Mouse (Mus musculus): ENCODE results near the gene Rdx.

The Rdx gene

DNA sequence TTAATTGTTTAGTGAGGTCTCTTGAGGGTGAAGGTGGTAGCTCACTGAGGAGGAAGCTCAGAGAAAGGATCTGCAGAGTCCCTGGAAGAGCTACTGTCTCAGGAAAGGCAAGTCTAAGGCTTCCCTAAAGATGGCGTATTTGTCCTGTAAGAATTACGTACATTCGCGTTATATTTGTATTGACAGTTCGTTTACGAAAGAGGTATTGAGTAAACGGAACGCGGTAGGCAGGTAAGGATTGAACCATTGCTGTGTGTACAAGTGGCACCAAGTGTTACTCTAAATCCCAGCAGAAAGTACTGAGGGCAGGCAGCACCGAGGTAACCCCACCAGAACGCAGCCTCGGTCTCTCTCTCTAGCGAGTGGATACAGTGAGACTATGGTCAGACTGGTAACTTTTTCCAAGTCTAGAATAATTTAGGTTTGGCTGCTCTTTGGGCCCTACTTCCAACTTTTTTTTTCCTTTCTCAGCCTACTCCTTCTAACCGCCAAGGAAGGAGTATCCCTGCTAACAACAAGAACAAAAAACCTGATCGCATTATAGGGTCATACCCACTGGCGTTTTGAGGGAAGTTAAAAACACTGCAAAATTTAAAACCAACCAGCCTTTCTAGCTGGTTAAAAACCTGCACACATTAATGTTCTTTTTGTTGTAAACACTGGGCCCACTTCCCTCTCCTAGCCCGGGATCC lies at the start of gene Rdx:
Gene Rdx, plus strand, starts transcription at position 45 of the 692 bp plus-strand sequence.
- DNase-seq = no peak

DNA sequence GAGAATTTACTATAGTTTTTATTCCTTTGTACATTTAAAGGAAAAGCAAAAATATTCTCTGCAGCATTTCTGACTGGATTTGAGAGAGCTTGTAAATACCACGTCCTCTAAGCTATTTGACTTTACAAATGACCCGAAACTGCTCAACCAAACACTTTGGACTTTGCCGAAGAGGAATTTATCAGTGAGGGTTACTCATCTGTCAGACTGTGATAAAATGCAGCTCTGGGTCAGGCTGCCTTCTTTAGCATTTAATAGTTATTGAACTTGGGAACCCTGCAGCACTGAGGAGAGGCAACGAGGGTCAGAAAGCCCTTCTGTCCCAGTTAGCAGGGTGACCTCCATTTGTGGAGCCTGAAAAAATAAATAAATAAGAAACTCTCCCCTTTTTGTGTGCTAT lies 43.5 kb upstream of the Rdx start:
- DNase-seq = no peak

DNA sequence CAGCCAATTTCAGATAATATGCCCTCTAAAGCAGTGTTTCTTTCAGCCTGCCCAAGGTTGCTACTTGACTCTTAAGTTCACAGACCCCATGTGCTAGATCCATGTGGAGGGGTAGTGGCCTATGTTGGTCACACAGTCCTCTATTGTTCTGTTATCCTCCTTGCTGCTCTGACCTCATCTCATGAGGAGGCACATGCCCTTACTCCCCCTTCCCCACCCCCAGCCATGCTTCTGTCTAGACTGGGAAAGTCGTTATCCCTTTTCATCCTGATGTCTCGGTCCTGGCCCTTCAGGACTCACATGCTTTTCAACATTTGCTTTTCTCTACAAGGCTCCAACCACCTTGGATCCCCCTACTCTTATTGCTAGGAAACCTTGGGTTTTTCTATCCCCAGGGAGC lies 39.6 kb upstream of the Rdx start:
- DNase-seq = no peak

DNA sequence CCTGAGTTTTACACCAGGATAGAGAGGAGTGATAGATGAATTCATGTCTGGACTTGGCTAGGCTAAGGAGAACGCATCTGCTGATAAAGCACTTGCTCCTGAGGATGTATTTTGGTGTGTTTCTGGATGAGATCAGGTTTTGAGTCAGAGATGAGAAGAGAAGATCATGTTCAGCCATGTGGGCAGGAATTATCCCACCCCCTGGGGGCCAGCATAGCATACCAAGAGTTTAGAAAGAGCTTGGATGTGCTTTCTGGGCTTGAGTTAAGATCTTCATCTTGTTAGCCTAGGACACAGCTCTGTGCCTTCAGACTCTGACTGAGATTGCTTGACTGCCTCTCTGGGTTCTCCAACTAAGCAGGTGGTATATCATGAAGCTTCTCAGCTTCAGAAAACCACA lies 38.5 kb upstream of the Rdx start:
- no peak for DNase-seq

DNA sequence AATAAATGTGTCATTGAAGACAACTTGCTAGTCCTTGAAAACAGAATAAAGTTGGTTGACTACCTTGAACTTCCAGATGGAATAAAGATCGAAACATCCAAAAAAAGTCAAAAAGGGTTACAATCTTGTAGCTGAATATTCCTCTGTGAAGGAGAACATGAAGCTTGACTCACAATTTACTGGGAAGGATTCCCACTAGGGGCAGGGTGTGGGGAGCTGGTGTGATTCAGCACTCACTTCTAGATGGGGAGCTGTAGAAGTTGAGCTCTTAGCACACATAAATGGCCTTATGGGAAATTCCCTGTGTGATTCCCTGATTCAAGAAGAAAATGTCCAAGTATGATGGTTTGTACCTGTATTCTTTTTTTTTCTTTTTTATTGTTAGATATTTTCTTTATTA lies 34.7 kb upstream of the Rdx start:
- DNase-seq = no peak

DNA sequence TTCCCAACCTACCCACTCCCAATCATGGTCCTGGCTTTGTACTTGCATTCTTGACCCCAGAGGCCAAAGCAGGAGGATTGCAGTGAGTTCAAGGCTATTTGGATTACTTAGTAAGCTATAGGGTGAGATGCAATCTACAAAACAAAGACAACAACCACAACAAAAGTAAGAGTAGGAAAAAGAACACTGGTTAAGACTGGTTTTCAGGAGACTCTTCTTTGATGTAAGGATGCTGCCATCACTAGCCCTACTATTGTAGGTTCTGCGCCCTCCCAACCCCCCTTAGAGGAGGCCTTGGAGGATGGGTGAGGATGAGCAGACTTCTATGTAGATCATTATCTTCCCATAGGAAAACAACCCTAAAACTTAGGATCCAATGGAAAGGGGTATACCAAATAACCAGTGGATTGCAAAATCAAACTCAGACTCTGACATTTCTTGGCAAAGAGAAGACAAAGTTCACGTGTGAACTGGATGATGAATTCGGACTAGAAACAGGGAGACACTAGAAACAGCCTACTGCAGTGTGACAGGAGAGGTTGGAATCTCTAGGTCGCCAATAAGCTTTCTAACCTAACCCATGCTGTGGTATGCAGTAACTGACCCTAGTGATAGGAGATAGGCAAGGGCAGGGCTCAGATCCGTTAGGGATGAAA lies 34.1 kb upstream of the Rdx start:
- no peak for DNase-seq

DNA sequence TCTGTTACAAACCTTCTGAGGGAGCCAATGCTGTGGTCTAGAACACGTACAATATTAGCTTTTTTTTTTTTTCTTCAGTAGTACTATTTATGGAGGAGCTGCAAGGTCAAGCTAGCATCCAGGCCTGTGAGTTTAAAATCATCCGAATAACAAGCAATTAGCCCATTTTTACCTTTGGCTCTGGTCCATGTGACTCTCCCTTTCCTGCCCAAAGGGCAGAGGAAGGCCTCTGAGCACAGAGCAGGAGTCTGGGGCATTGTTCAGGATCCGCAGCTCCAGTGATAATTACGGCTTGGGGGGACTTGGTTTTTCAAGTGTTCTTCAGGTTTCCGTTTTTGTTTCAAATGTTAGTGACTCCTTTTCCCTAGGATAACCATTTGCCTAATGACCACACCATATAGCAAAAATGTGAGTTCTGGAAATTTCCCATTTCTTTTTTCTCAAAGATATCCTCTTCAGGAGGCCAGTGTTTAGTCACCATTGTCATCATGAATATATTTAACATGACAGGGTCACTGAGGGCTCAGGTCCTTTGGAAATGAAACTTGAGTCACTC lies 33.0 kb upstream of the Rdx start:
- DNase-seq = no peak

DNA sequence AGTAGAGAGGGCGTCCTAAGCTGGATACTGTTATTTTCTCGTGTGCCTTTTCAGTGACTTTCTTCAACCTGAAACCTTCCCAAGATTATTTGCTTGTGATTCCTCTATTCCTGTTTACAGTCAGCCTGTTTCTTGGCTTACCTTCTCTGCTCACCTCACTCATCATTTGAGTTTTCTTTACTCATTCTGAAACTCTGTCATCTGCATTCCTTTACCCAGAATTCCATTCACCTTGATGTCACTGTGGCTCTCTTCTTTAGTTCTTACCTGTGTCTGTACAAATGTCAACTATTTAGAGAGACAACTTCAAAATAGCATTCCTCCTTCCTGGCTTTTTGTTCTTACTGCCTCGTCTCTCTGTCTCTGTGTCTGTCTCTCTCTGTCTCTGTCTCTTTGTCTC lies 29.9 kb upstream of the Rdx start:
- DNase-seq = no peak

DNA sequence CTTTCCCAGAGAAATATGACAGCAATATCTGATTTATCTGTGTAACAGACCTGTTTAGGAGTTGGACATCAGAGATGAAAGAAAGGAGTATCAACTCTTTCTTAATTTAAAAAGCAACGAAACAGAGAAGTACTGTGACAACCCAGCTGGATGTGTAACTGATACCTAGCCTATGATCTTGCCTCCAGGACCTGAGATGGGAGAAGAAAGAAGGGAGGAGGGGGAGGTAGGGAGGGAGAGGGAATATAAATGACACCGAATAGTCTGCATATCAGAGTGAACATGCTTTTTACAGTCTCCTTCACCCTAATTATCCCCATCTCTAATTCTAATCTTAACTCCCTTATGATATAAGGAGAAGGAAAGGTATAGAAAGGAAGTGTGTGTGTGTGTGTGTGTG lies 29.1 kb upstream of the Rdx start:
- DNase-seq = no peak

DNA sequence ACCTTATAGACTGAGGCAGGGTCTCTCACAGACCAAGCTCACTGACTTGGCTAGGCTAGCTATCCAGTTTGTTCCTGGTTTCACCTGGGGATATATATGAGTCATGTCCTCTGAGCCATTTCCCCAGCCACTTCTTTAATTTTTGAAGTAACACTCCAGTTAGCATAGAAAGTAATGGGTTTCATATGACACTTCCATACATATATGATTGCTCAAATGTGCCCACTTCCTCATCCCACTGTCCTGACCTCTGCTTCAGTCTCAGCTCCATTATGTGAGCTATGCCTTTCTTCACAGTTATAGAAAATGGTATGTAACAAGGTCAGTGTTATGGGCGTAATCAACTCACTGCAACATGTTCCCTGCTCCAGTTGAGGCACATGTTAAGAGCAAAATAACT lies 28.5 kb upstream of the Rdx start:
- DNase-seq = no peak

DNA sequence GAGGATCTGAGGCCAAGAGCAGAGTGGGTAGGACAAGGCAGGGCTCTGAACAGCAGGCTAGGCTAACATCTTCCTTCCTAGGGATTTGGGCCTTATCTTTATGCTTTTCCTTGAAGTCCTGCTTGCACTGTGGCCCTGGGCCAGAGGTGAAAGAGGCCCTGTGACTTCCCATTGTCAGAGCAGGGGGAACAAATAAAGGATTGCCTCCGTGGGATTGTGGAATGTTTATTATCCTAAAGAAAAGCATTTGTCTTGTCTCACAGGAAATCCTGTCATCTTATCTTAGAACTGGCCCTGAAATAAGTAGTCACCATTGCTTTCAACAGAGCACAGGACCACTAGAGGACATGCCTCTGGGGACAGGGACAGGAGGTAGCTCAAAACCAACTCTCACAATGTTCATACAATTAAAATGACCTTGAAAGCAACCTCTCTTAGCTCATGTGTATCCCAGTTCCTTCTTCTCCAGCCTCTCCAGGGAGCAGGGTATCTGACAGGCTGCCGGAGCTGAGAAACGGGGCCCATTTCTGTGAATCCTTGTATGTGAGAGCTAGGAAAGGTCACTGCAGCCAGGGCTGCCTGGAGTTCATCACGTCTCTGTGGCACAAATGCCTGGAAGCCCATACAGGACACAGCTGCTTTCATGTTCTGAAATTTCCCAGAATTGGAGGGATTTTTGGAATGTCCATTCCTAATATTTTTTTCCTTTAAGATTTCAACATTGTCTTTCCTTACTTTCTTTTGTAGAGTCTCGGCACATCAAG lies 19.5 kb upstream of the Rdx start:
- no peak for DNase-seq

DNA sequence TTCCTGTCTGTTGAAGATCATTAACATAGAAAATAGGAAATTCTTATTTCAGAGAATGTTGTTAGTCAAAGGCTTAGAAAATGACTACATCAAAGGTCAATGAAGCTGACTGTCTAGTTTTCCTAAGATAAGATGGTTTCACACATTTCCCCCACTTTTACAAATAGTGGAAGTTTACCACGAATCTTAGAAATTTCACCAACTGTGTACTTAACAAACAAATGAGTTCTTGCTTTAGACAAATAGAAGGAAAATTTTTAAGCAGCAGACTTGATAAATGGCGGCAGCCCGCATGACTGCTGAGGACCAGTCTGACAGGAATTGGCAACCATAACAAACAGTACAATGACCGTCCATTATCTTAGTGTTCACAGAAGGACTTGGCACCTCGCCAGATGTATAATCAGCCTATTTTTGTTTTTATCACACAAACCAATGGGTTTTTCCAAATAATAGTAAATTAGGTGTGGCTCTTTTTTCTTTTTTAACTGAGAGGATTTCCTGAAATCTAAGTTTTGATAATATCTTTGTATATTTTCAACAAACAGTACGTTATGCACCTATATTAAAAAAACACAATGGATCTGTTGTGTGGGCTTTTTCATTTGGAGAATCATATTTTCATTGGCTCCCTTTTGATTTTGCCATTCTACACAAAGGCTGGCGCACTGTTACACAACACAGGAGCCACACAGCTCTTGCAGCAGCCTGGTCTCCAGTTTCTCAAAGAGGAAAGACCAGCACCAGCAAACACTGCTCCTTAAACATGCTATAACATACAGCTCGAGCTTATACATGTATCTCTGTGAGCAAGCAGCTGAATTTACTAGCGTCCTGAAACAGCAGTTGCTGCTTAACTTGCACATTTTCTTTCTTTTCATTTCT lies 18.2 kb upstream of the Rdx start:
- DNase-seq = no peak

DNA sequence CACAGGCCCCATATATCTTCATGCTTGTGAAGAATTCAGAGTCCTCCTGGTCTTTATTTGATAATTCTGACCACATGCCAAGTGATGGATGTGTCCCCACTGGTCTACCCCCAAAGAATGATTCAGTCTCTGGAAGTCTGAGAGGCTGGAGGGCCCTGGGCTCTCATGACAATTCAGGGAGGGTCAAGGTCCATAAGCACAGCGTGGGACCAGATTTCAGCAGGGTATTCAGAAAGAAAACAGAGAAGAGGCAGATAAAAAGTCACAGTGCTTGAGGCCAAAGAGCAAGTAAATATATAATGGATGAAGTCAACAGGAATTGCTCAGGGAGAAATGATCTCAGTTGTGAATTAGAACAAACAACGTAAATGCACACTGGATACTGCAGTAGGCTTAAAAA lies 15.5 kb upstream of the Rdx start:
- DNase-seq = no peak

DNA sequence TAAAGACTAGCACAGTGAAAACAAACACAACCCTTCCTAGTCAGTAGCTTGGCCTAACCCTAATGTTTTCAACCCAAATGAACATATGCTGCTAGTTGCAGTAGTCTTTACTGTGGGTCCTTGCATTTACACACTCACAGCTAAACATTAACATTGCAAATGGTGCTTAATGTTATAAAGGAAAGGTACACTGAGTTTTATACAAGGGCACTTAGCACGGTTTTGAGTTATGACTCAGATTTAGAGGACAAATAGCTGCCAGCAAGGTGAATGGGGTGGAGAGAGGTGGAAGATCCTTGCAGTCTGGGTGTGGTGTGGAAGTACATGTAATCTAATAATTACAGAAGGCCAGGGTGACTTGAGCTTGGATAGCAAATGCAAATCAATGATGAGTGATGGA lies 9.5 kb upstream of the Rdx start:
- DNase-seq = no peak

DNA sequence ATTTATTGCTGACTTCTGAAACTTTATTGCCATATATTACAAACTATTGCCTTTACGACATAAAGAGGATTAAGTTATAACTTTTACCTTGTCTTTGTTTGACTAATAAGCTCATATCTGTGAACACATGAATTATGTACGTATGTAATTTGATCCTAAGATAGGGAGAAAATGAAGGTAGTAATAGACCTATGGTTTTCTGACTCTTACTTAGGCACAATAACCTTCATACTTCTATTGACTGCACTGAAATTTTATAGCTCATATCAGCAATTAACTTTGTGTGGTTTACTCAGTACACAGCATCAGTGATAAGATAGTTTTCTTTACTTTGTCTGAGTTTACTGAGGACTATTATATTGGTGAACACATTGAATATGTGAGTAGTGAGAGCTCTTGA lies 5.3 kb upstream of the Rdx start:
- no peak for DNase-seq

DNA sequence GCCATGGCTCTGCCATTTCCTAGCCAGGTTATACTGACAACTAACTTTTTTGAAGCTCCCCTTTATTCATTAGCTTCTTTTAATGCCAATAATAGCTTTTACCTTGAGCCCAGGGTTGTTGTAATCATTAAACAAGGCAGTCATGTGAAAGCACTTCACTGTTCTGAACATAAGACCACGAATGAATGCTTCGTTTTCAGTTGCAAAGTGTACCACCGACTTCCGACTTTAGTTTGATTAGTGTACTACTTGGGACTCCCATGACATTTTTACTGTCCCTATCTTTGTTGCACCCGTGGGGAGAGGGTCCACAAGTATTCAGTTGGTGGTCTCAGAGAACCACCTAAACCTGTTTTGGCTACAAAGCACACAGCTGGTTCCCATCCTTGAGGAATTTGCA lies 287 bp upstream of the Rdx start:
- no peak for DNase-seq

DNA sequence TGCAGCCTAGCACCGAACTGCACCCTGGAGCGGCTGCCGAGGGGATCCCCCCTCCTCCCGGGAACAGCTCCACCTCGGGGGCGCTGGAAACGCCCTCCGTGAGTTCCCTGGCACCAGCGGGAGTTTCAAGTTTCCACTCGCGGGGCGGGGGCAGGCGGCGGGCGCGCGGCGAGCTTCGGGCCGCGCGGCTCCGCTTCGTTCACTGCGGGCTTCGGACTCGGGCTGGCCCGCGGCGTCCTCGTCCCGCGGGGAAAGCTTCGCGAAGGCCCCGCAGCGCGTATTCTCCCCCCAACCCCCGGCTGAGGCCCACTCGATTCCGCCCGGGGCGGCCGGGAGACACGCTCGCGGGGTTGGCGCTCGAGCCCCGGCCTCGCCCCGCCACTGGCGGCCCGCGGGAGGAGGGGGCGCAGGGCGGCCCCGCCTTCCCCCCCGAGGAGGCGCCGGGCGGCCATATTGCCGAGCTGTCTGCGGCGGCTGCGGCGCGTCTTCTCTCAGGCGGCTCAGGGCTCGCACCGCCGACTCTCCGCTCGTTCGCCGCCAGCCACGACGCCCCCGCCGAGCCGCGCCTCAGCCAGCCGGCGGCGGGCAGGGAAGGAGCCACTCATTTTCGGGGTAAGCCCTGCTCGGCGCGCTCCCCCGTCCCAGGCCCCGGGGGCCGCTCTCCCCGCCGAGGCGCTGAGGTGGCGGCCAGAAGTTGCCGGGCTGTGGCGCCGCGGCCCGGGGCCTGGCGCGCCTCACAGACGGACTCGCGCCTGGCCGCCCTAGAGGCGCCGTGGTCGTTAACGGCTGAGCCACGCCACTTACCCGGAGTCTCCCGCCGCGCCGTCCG lies 1.1 kb downstream of the Rdx start:
- peak; percentile 74 for DNase-seq

DNA sequence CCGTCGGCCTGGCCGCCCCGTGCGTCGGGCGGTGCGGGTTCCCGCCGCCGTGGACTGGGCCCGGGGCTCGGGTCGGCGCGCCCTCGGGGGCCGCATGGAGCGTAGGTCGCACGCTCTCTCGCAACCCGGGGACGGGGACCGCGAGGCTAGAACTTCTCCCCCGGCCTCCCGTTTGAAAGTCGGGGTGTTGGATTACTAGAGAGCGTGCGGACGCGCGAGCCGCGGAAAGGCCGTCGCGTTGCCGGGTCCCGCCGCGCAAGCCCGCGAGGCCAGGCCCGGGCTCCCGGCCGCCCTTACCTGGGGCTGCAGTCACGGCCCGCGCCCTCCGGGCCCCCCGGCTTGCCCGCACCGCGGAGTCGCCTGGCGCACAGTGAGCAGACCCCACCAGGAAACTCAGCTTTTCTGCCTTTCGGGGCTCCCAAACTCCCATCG lies 1.7 kb downstream of the Rdx start:
- DNase-seq = peak; percentile 48

DNA sequence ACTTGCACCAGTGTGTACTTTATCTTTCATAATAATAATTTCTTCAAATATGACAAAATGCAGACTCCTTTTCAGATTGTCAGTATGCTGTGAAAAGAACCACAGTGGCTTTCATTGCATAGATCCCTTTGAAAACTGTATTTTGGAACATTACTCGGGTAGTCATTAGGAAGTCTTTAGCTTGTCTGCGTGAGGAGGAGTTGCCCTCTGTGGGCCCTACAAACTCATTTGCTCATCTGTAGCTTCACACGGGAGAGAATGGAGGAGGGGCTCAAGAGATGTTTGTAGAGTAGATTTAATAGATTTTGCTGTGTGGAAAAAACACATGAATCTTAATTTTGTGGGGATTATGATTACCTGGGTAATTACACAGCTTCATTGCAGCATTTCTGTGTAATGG lies 2.6 kb downstream of the Rdx start:
- no peak for DNase-seq

DNA sequence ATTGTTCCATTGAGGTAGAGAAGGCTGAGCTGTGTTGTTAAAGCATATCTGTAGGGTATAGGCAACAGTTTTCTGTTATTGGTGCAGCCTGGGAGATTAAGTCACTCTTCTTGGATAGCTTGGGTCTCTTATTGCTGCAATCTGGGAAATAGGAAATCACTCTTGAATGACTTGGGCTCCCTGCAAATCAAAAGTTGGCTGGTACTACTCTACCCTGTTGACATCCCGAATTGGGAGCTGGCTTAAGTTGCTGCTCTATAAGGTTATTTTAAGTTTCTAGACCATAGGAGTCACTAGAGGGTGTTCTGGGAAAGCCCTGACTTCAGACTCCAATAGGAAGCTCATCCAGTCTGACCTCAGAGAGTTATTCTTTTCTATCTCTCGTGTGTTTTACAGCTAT lies 3.4 kb downstream of the Rdx start:
- no peak for DNase-seq

DNA sequence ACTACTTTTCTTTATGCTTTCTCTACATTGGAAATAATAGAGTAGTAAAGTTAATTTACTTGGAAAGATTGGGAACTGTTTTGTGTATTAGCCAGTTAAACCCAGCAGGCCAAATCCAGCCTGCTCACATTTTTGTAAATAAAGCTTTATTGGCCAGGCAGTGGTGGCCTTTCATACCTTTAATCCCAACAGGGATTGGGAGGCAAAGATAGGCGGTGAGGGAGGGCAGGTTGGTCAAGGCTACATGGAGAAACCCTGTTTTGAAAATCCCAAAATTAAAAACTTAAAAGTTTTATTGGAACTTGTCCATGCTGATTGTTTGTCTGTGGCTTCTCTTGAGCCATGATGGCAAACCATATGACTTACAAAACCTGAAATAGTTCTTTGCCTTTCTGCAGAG lies 5.2 kb downstream of the Rdx start:
- no peak for DNase-seq

DNA sequence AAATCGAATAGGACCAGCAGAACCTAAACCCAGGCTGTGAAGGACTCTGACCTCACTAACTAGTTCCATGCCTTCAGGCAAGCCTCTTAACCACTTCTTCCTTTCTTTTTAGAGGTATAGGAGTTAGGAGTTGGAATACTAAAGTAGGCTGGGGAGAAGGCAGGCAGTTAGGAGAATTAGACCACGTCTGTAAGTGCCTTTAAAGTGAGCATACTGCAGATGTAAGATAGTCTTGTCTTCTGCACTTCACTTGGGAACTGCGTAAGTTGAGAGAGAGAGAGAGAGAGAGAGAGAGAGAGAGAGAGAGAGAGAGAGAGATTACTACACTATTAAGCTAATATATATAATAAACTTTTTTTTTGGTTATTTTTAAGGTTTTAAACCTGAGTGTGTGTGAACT lies 8.3 kb downstream of the Rdx start:
- no peak for DNase-seq

Measured in cerebellum, adult 8-10 months (tissue).